Mouse (Mus musculus): ENCODE measurements around the gene Gimap4. TPM values are rescaled to one million over a fixed set of nuclear protein-coding genes. Genes with fewer than 3 reads are reported as not detected.

Gene Gimap4
- total and polyA plus RNA-seq, 3 experiments: 113 to 264 (median 203) TPM

GRCm38 (mm10) chr6:48678391-48678790 is 6.0 kb upstream of the Gimap4 start:
- H3K4me1 ChIP-seq (ENCODE audit: control insufficient read depth in 1 of 2, insufficient read depth in 2 of 2): peaks cover 28 to 65% of the 10 kb centered on the region in 2 experiments
- no peaks in the 10 kb centered on the region for H3K9me3 ChIP-seq (replicated peaks; ENCODE audit: low read length)
- H3K9ac ChIP-seq (ENCODE audit: insufficient read depth, low read depth): peak overlapping the region; percentile 89
- in situ Hi-C loops (cut with MboI; ENCODE audit: low pct_ligation_motif_present, low pct_unique_long_range_greater_than_20kb, low sequenced_read_pairs) (no loop called here), dilution Hi-C loops (cut with MboI; ENCODE audit: extremely low pct_ligation_motif_present, extremely low pct_unique_long_range_greater_than_20kb, low sequenced_read_pairs) (no loop called here)
- TF ChIP-seq PAX5 (IDR thresholded peaks at IDR 0.05; ENCODE audit: low read length) (no peak), USF2 (conservative IDR thresholded peaks at IDR 0.05; ENCODE audit: low read depth, low read length) (no peak), ETS1 (conservative IDR thresholded peaks at IDR 0.05; ENCODE audit: low read depth, low read length) (no peak), BHLHE40 (IDR thresholded peaks at IDR 0.05; ENCODE audit: low read depth, low read length) (0 out of 2 replicates have a peak, but pooled peaks have one; percentile 23), IRF4 (IDR thresholded peaks at IDR 0.05; ENCODE audit: low read depth, low read length) (no peak), EP300 (IDR thresholded peaks at IDR 0.05; ENCODE audit: low read length) (no peak), RCOR1 (conservative IDR thresholded peaks at IDR 0.05; ENCODE audit: low read depth, low read length) (no peak; the same call in 1 of the 2 replicates), ZC3H11A (IDR thresholded peaks at IDR 0.05; ENCODE audit: low read depth, low read length) (no peak), TBP (conservative IDR thresholded peaks at IDR 0.05; ENCODE audit: low read depth, low read length) (no peak), SIN3A (IDR thresholded peaks at IDR 0.05; ENCODE audit: low read length) (no peak), JUND (conservative IDR thresholded peaks at IDR 0.05; ENCODE audit: low read depth, low read length) (no peak), POLR2A (IDR thresholded peaks at IDR 0.05; ENCODE audit: low read depth, low read length) (0 out of 2 replicates have a peak, but pooled peaks have one; percentile 16)
- H3K27ac ChIP-seq (ENCODE audit: insufficient read depth, low read depth): peak overlapping the region; percentile 86
- H3K36me3 ChIP-seq (replicated peaks in 1 of 2; ENCODE audit: control insufficient read depth in 1 of 2, insufficient read depth in 1 of 2, low read length in 1 of 2): peaks cover 0 to 13% of the 10 kb centered on the region in 2 experiments
- no peaks in the 10 kb centered on the region for H3K27me3 ChIP-seq (replicated peaks)
- peak overlapping the region; percentile 74 for H3K4me2 ChIP-seq (ENCODE audit: insufficient read depth, low read depth, poor library complexity, severe bottlenecking)
- DNase-seq (ENCODE audit: extremely low read depth): no peak
- peak overlapping the region; percentile 48 to 80 (median 59) for H3K4me3 ChIP-seq (replicated peaks in 1 of 3; ENCODE audit: low read depth in 2 of 3, low read length in 2 of 3, poor library complexity in 1 of 3)
- H3K79me2 ChIP-seq (replicated peaks; ENCODE audit: control insufficient read depth, extremely low read depth, insufficient read depth, poor library complexity, severe bottlenecking): peaks cover 22% of the 10 kb centered on the region

GRCm38 (mm10) chr6:48679701-48680100 is 4.6 kb upstream of the Gimap4 start:
- Histone ChIP-seq H3K27ac (ENCODE audit: insufficient read depth, low read depth) (peak overlapping the region; percentile 55), H3K9me3 (replicated peaks; ENCODE audit: low read length) (no peaks in the 10 kb centered on the region), H3K9ac (ENCODE audit: insufficient read depth, low read depth) (peak overlapping the region; percentile 52), H3K4me3 (replicated peaks in 1 of 3; ENCODE audit: low read depth in 2 of 3, low read length in 2 of 3, poor library complexity in 1 of 3) (no peak overlapping the region), H3K4me2 (ENCODE audit: insufficient read depth, low read depth, poor library complexity, severe bottlenecking) (peak overlapping the region; percentile 44), H3K4me1 (ENCODE audit: control insufficient read depth in 1 of 2, insufficient read depth in 2 of 2) (peaks cover 23 to 60% of the 10 kb centered on the region in 2 experiments), H3K27me3 (replicated peaks) (no peaks in the 10 kb centered on the region), H3K79me2 (replicated peaks; ENCODE audit: control insufficient read depth, extremely low read depth, insufficient read depth, poor library complexity, severe bottlenecking) (peaks cover 25% of the 10 kb centered on the region), H3K36me3 (replicated peaks in 1 of 2; ENCODE audit: control insufficient read depth in 1 of 2, insufficient read depth in 1 of 2, low read length in 1 of 2) (peaks cover 0 to 13% of the 10 kb centered on the region in 2 experiments)
- in situ Hi-C loops (cut with MboI; ENCODE audit: low pct_ligation_motif_present, low pct_unique_long_range_greater_than_20kb, low sequenced_read_pairs): loop anchor here (5.0 kb wide), 1 partner anchor 32 kb away; the partner anchor contains the start of gene Gimap8
- TF ChIP-seq MYC (IDR thresholded peaks at IDR 0.05; ENCODE audit: low read depth, low read length) (no peak), ETS1 (conservative IDR thresholded peaks at IDR 0.05; ENCODE audit: low read depth, low read length) (peak; percentile 43; the same call in 1 of the 2 replicates), MEF2A (IDR thresholded peaks at IDR 0.05; ENCODE audit: borderline replicate concordance, low read depth, low read length) (no peak), IRF4 (IDR thresholded peaks at IDR 0.05; ENCODE audit: low read depth, low read length) (no peak), GABPA (IDR thresholded peaks at IDR 0.05; ENCODE audit: insufficient replicate concordance, low read depth, low read length) (no peak), ELF1 (IDR thresholded peaks at IDR 0.05; ENCODE audit: low read depth, low read length) (no peak), CHD2 (IDR thresholded peaks at IDR 0.05; ENCODE audit: low read length) (no peak), MXI1 (IDR thresholded peaks at IDR 0.05; ENCODE audit: low read depth, low read length) (peak; percentile 60; the same call in 1 of the 2 replicates), RCOR1 (conservative IDR thresholded peaks at IDR 0.05; ENCODE audit: low read depth, low read length) (no peak), BHLHE40 (IDR thresholded peaks at IDR 0.05; ENCODE audit: low read depth, low read length) (peak; percentile 88)
- DNase-seq (ENCODE audit: extremely low read depth): no peak
- dilution Hi-C loops (cut with MboI; ENCODE audit: extremely low pct_ligation_motif_present, extremely low pct_unique_long_range_greater_than_20kb, low sequenced_read_pairs): no loop called here
